Mouse (Mus musculus): ENCODE data around the gene Lrp10. TPM values are rescaled to one million over a fixed set of nuclear protein-coding genes. Genes with fewer than 3 reads are reported as not detected.
A peak's percentile ranks its signal among the peaks of the same experiment; 100 is the strongest.

The Lrp10 gene
- polyA plus RNA-seq, 1 experiment: 98.2 TPM

GRCm38 (mm10) chr14:54485899-54486298 is 22.0 kb downstream of the Lrp10 start:
- Histone ChIP-seq H3K27ac (ENCODE audit: insufficient read depth, low read length) (no peak overlapping the region), H3K4me3 (ENCODE audit: insufficient read depth, low read length) (no peak overlapping the region), H3K4me1 (ENCODE audit: control insufficient read depth, insufficient read depth, low read length) (peaks cover 5% of the 10 kb centered on the region; the same call in 1 of the 2 replicates)
- TF ChIP-seq CTCF (IDR thresholded peaks at IDR 0.05; ENCODE audit: borderline replicate concordance, insufficient read depth, low read length): no peak
- TF ChIP-seq POLR2A (IDR thresholded peaks at IDR 0.05; ENCODE audit: low read depth, low read length): no peak

GRCm38 (mm10) chr14:54487732-54488131 is 23.8 kb downstream of the Lrp10 start:
- H3K27ac ChIP-seq (ENCODE audit: insufficient read depth, low read length): no peak overlapping the region
- TF ChIP-seq CTCF (IDR thresholded peaks at IDR 0.05; ENCODE audit: borderline replicate concordance, insufficient read depth, low read length): no peak
- TF ChIP-seq POLR2A (IDR thresholded peaks at IDR 0.05; ENCODE audit: low read depth, low read length): no peak
- H3K4me3 ChIP-seq (ENCODE audit: insufficient read depth, low read length): no peak overlapping the region
- no peaks in the 10 kb centered on the region for H3K4me1 ChIP-seq (ENCODE audit: control insufficient read depth, insufficient read depth, low read length)

- TF ChIP-seq CTCF (IDR thresholded peaks at IDR 0.05; ENCODE audit: borderline replicate concordance, insufficient read depth, low read length): no peak
- no peak for TF ChIP-seq POLR2A (IDR thresholded peaks at IDR 0.05; ENCODE audit: low read depth, low read length)
- Histone ChIP-seq H3K27ac (ENCODE audit: insufficient read depth, low read length) (no peak overlapping the region), H3K4me1 (ENCODE audit: control insufficient read depth, insufficient read depth, low read length) (no peaks in the 10 kb centered on the region), H3K4me3 (ENCODE audit: insufficient read depth, low read length) (no peak overlapping the region)
Measured at GRCm38 (mm10) chr14:54488350-54488749, 24.4 kb downstream of the Lrp10 start.

- TF ChIP-seq POLR2A (IDR thresholded peaks at IDR 0.05; ENCODE audit: low read depth, low read length) (no peak), CTCF (IDR thresholded peaks at IDR 0.05; ENCODE audit: borderline replicate concordance, insufficient read depth, low read length) (no peak)
- no peak overlapping the region for H3K27ac ChIP-seq (ENCODE audit: insufficient read depth, low read length)
Measured at GRCm38 (mm10) chr14:54492345-54493131, 28.6 kb downstream of the Lrp10 start.

GRCm38 (mm10) chr14:54493236-54493635 is 29.3 kb downstream of the Lrp10 start:
- TF ChIP-seq POLR2A (IDR thresholded peaks at IDR 0.05; ENCODE audit: low read depth, low read length) (no peak), CTCF (IDR thresholded peaks at IDR 0.05; ENCODE audit: borderline replicate concordance, insufficient read depth, low read length) (no peak)
- H3K27ac ChIP-seq (ENCODE audit: insufficient read depth, low read length): no peak overlapping the region
- H3K4me1 ChIP-seq (ENCODE audit: control insufficient read depth, insufficient read depth, low read length): no peaks in the 10 kb centered on the region
- H3K4me3 ChIP-seq (ENCODE audit: insufficient read depth, low read length): no peak overlapping the region

More at GRCm38 (mm10) chr14:54492345-54493131, 28.6 kb downstream of the Lrp10 start:
- no peaks in the 10 kb centered on the region for H3K4me1 ChIP-seq (ENCODE audit: control insufficient read depth, insufficient read depth, low read length)
- no peak overlapping the region for H3K4me3 ChIP-seq (ENCODE audit: insufficient read depth, low read length)

- Histone ChIP-seq H3K27ac (ENCODE audit: insufficient read depth, low read length) (no peak overlapping the region), H3K4me1 (ENCODE audit: control insufficient read depth, insufficient read depth, low read length) (no peaks in the 10 kb centered on the region), H3K4me3 (ENCODE audit: insufficient read depth, low read length) (no peak overlapping the region)
- TF ChIP-seq POLR2A (IDR thresholded peaks at IDR 0.05; ENCODE audit: low read depth, low read length): no peak
- peak; percentile 86; the same call in 1 of the 2 replicates for TF ChIP-seq CTCF (IDR thresholded peaks at IDR 0.05; ENCODE audit: borderline replicate concordance, insufficient read depth, low read length)
Measured at GRCm38 (mm10) chr14:54494234-54494633, 30.3 kb downstream of the Lrp10 start.

- H3K4me3 ChIP-seq (ENCODE audit: insufficient read depth, low read length): no peak overlapping the region
- TF ChIP-seq CTCF (IDR thresholded peaks at IDR 0.05; ENCODE audit: borderline replicate concordance, insufficient read depth, low read length) (no peak), POLR2A (IDR thresholded peaks at IDR 0.05; ENCODE audit: low read depth, low read length) (no peak)
- no peak overlapping the region for H3K27ac ChIP-seq (ENCODE audit: insufficient read depth, low read length)
- no peaks in the 10 kb centered on the region for H3K4me1 ChIP-seq (ENCODE audit: control insufficient read depth, insufficient read depth, low read length)
Measured at GRCm38 (mm10) chr14:54496706-54497105, 32.8 kb downstream of the Lrp10 start.

- TF ChIP-seq CTCF (IDR thresholded peaks at IDR 0.05; ENCODE audit: borderline replicate concordance, insufficient read depth, low read length): no peak
- TF ChIP-seq POLR2A (IDR thresholded peaks at IDR 0.05; ENCODE audit: low read depth, low read length): no peak
- no peaks in the 10 kb centered on the region for H3K4me1 ChIP-seq (ENCODE audit: control insufficient read depth, insufficient read depth, low read length)
- no peak overlapping the region for H3K27ac ChIP-seq (ENCODE audit: insufficient read depth, low read length)
- H3K4me3 ChIP-seq (ENCODE audit: insufficient read depth, low read length): no peak overlapping the region
Measured at GRCm38 (mm10) chr14:54499330-54499729, 35.4 kb downstream of the Lrp10 start.

- H3K27ac ChIP-seq (ENCODE audit: insufficient read depth, low read length): no peak overlapping the region
- TF ChIP-seq POLR2A (IDR thresholded peaks at IDR 0.05; ENCODE audit: low read depth, low read length): no peak
- no peaks in the 10 kb centered on the region for H3K4me1 ChIP-seq (ENCODE audit: control insufficient read depth, insufficient read depth, low read length)
- H3K4me3 ChIP-seq (ENCODE audit: insufficient read depth, low read length): no peak overlapping the region
Measured at GRCm38 (mm10) chr14:54501365-54501764, 37.4 kb downstream of the Lrp10 start.

GRCm38 (mm10) chr14:54503092-54503491 is 39.2 kb downstream of the Lrp10 start:
- Histone ChIP-seq H3K27ac (ENCODE audit: insufficient read depth, low read length) (no peak overlapping the region), H3K4me3 (ENCODE audit: insufficient read depth, low read length) (no peak overlapping the region), H3K4me1 (ENCODE audit: control insufficient read depth, insufficient read depth, low read length) (no peaks in the 10 kb centered on the region)
- TF ChIP-seq POLR2A (IDR thresholded peaks at IDR 0.05; ENCODE audit: low read depth, low read length): no peak
